Mouse (Mus musculus) liver, embryonic 15.5 days (tissue): Measurements from ENCODE around the gene Rbm3. TPM values are rescaled to one million over a fixed set of nuclear protein-coding genes. Genes with fewer than 3 reads are reported as not detected.

Experiments
- ATAC-seq: fragments of 200-750 bp; cut with Nextera tagmentation; 2 replicates; pipeline ENCODE4 v1.8.0; 2017; ENCODE audit warnings: moderate number of reproducible peaks, mild to moderate bottlenecking, moderate library complexity; ENCODE audit not compliant: insufficient read depth
- H3K27ac ChIP-seq: fragments of 300-500 bp; sonication (generic); replicated peaks from 2 replicates; pipeline ENCODE4 v1.5.1; 2015; ENCODE audit warnings: mild to moderate bottlenecking, inconsistent platforms
- H3K27me3 ChIP-seq: fragments of 300-500 bp; sonication (generic); 2 replicates; pipeline ENCODE4 v1.6.1; 2015; ENCODE audit warnings: mild to moderate bottlenecking, inconsistent platforms
- H3K36me3 ChIP-seq: fragments of 300-500 bp; sonication (generic); replicated peaks from 2 replicates; pipeline ENCODE4 v1.6.1; 2015; ENCODE audit warnings: moderate library complexity, mild to moderate bottlenecking, inconsistent platforms
- H3K4me1 ChIP-seq: fragments of 300-500 bp; sonication (generic); replicated peaks from 2 replicates; pipeline ENCODE4 v1.6.1; 2015; ENCODE audit warnings: inconsistent platforms
- H3K4me2 ChIP-seq: fragments of 300-500 bp; sonication (generic); 2 replicates; pipeline ENCODE4 v1.6.1; 2015; ENCODE audit warnings: moderate library complexity, mild to moderate bottlenecking, inconsistent platforms
- H3K4me3 ChIP-seq: fragments of 300-500 bp; sonication (generic); replicated peaks from 2 replicates; pipeline ENCODE4 v1.5.1; 2015; ENCODE audit warnings: mild to moderate bottlenecking, inconsistent platforms
- H3K9ac ChIP-seq: fragments of 300-500 bp; sonication (generic); 2 replicates; pipeline ENCODE4 v1.6.1; 2015; ENCODE audit warnings: moderate library complexity, mild to moderate bottlenecking, inconsistent platforms
- H3K9me3 ChIP-seq: fragments of 300-500 bp; sonication (generic); replicated peaks from 2 replicates; pipeline ENCODE4 v1.6.1; 2016; ENCODE audit warnings: inconsistent platforms
- WGBS: fragments of 180-500 bp; shearing (Covaris S2); methylation state at CpG from one replicate; pipeline ENCODE4 v1.1.7; 2015; ENCODE audit warnings: mixed read lengths; ENCODE audit not compliant: insufficient replicate concordance; 5-methylcytosine and 5-hydroxymethylcytosine counted together
- polyA plus RNA-seq: library from polyadenylated mRNA; unstranded; fragments of >200 nt; fragmentation: Nextera tagmentation; extraction: Ambion mirVana; gene quantifications from 2 replicates; pipeline ENCODE4 v1.2.1, GENCODE M21; 2015

Rbm3 gene
- polyA plus RNA-seq, result 228 and 253 TPM in 2 replicates

DNA sequence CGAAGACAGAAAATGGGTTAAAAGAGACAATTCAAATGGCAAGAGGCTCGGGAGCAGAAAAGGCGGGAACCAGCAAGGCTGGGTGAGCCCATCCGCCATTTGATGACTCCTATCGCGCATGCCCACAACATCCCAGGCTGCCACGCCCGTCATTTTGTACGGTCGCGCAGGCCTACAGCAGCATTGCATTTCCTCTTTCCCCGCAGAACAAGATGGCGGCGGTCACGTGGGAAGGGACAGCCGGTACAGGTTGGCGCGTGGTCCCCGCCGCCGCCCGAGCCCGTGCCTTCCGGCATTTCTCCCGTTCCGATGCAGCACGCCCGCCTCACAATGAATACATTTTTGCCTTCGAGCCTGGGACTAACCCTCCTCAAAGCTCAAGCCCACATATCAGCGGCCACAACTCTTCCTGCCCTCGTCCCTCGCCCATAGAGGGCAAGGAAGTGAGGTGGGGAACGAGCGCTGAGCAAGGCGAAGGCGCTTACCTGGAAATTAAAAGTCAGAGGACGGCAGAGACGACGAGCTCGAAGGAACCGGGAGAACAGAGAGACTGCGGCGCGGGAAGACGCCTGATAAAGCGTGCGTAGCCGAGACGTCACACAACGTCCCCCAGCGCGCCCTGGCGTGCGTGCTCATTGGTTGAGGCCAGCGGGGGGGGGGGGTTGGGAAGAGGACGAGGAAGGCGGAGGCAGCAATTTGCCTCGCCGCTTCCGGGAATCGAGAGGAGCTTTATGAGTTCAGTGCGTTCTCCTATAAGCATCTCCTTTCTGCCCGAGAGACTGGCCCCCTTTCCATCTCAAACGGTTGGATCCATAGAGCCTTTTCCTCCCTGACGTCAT, at the start of gene Rbm3:
TSS of gene Rbm3 (minus strand) at position 728 of the 839 bp plus-strand sequence.
- peaks cover 20% of the 10 kb centered on the region for H3K4me1 ChIP-seq
- peak; percentile 95 for ATAC-seq
- peaks cover 37% of the 10 kb centered on the region for H3K36me3 ChIP-seq
- H3K9ac ChIP-seq, result peak within 1 kb of the TSS; percentile 76
- peak within 1 kb of the TSS; percentile 82 for H3K4me2 ChIP-seq
- peak within 1 kb of the TSS; percentile 76 for H3K4me3 ChIP-seq
- peak within 1 kb of the TSS; percentile 95 for H3K27ac ChIP-seq
- no peaks in the 10 kb centered on the region for H3K9me3 ChIP-seq
- WGBS, result 14% methylated on average over 60 of the region's 65 CpGs
- H3K27me3 ChIP-seq, result no peaks in the 10 kb centered on the region

DNA sequence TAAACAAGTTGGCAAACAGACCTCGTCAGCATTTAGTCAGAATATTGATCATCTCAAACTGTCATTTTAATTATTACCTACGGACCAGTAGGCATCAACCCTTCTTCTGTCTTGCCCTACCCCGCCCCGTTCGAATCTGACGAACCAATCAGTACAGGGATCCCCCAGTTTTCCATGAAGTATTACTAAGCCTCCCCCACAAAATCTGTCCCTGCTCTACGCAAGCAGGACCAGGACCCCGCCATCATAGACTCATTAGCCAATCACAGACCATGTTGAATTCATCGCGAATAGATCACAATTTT, 47.7 kb upstream of the Rbm3 start, which contains the start of gene Ebp:
TSS of gene Ebp (minus strand) at position 94 of the 305 bp plus-strand sequence.
- peak; percentile 8; the same call in 1 of the 2 replicates for ATAC-seq
- peak within 1 kb of the TSS; percentile 75 for H3K9ac ChIP-seq
- H3K27ac ChIP-seq, result peak within 1 kb of the TSS; percentile 84

DNA sequence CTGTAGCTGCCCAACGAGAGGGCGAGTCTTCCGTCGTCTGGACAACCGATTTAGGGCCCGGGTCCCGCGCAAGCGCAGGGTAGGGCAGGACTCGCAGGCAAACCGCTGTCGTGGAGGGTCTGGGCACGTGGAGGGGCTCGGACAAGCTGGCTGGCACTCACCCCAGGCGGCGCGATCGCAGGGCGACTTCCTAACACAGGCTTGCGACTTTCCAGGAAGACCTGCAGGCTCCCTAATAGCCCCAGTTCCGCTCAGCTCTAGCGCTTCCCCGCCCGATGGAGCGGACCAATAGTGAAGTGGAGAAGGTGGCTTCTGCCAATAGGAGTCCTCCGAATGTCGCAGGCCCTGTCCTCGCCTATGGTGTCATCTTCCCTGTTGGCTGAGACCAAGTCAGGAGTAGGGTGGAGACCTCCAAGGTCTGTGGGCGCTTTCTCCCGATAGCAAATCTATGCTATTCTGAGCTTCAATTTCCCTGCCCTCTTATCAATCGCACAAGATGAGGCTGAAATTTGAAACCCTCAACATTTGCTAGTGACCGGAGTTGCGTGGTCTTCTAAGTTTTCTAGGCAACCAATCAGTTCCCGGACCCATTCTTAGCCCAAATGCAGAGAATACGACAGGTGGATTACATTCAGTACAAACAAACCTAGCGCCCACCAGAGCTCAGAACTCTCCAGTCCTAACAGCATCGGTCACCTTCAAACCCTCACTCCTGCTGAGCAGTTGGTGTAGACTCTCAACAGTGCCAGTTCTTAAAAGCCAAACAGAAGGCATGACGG, 47.1 kb upstream of the Rbm3 start:
- Histone ChIP-seq H3K9ac (peak overlapping the region; percentile 75), H3K4me3 (peak overlapping the region; percentile 72), H3K27me3 (no peaks in the 10 kb centered on the region), H3K9me3 (no peaks in the 10 kb centered on the region), H3K4me2 (peak overlapping the region; percentile 78), H3K4me1 (peaks cover 9% of the 10 kb centered on the region), H3K27ac (peak overlapping the region; percentile 84), H3K36me3 (peaks cover 4% of the 10 kb centered on the region; the same call in 1 of the 2 replicates)
- peak; percentile 99 for ATAC-seq
- WGBS, result 7% methylated on average over 38 of the region's 38 CpGs

More for the DNA sequence above, 47.7 kb upstream of the Rbm3 start, which contains the start of gene Ebp:
- peak within 1 kb of the TSS; percentile 78 for H3K4me2 ChIP-seq
- no peaks in the 10 kb centered on the region for H3K9me3 ChIP-seq
- WGBS, result 21% methylated on average over 10 of the region's 10 CpGs
- peak within 1 kb of the TSS; percentile 72 for H3K4me3 ChIP-seq
- no peaks in the 10 kb centered on the region for H3K27me3 ChIP-seq
- peaks cover 4% of the 10 kb centered on the region; the same call in 1 of the 2 replicates for H3K36me3 ChIP-seq
- peaks cover 9% of the 10 kb centered on the region for H3K4me1 ChIP-seq

GRCm38 (mm10) chrX:8192126-8192639, 46.5 kb upstream of the Rbm3 start:
- ATAC-seq, result no peak; the same call in 1 of the 2 replicates
- 9% methylated on average over 13 of the region's 13 CpGs for WGBS
- H3K27ac ChIP-seq, result peak overlapping the region; percentile 81

GRCm38 (mm10) chrX:8182871-8183540, 37.3 kb upstream of the Rbm3 start:
- H3K4me2 ChIP-seq, result no peak overlapping the region
- 20% methylated on average over 7 of the region's 7 CpGs for WGBS
- no peak overlapping the region for H3K9ac ChIP-seq
- H3K27ac ChIP-seq, result no peak overlapping the region
- ATAC-seq, result no peak
- no peaks in the 10 kb centered on the region for H3K27me3 ChIP-seq
- H3K4me3 ChIP-seq, result no peak overlapping the region
- peaks cover 18% of the 10 kb centered on the region for H3K36me3 ChIP-seq
- H3K4me1 ChIP-seq, result peaks cover 10% of the 10 kb centered on the region; the same call in 1 of the 2 replicates
- H3K9me3 ChIP-seq, result no peaks in the 10 kb centered on the region

More at GRCm38 (mm10) chrX:8192126-8192639, 46.5 kb upstream of the Rbm3 start:
- H3K4me2 ChIP-seq, result peak overlapping the region; percentile 78
- H3K27me3 ChIP-seq, result no peaks in the 10 kb centered on the region
- H3K4me1 ChIP-seq, result peaks cover 9% of the 10 kb centered on the region
- H3K4me3 ChIP-seq, result peak overlapping the region; percentile 72
- no peaks in the 10 kb centered on the region for H3K9me3 ChIP-seq
- peak overlapping the region; percentile 75 for H3K9ac ChIP-seq
- peaks cover 4% of the 10 kb centered on the region; the same call in 1 of the 2 replicates for H3K36me3 ChIP-seq

DNA sequence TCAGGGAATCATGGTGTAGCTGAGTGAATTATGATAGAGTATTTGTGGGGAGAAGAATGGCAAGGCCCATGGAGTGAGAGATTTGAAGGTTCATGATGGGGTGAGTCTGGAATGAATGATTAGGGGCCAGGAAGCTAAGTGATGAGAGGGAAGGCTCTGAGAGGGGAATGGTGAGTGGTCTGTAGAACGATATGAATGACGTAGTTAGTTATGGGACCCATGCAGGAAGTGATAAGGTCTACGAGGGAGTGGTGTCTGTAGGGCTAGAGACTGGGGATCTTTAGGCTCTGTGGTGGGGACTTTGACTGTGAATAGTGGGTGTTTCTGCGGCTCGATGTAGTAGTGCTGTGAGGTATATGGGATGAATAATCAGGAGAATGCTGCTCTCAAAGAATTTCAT, 34.0 kb upstream of the Rbm3 start:
- Histone ChIP-seq H3K4me3 (no peak overlapping the region), H3K9ac (no peak overlapping the region), H3K9me3 (no peaks in the 10 kb centered on the region), H3K36me3 (no peaks in the 10 kb centered on the region), H3K27me3 (no peaks in the 10 kb centered on the region), H3K4me1 (peaks cover 18% of the 10 kb centered on the region), H3K4me2 (no peak overlapping the region), H3K27ac (no peak overlapping the region)
- ATAC-seq, result no peak
- 36% methylated on average over 5 of the region's 5 CpGs for WGBS

GRCm38 (mm10) chrX:8178871-8179270, 33.2 kb upstream of the Rbm3 start:
- H3K27me3 ChIP-seq, result no peaks in the 10 kb centered on the region
- H3K4me3 ChIP-seq, result no peak overlapping the region
- H3K9ac ChIP-seq, result no peak overlapping the region
- ATAC-seq, result no peak
- H3K27ac ChIP-seq, result no peak overlapping the region
- 72% methylated on average over 2 of the region's 2 CpGs for WGBS
- no peaks in the 10 kb centered on the region for H3K9me3 ChIP-seq
- H3K4me1 ChIP-seq, result peaks cover 20% of the 10 kb centered on the region
- H3K4me2 ChIP-seq, result no peak overlapping the region
- no peaks in the 10 kb centered on the region for H3K36me3 ChIP-seq

DNA sequence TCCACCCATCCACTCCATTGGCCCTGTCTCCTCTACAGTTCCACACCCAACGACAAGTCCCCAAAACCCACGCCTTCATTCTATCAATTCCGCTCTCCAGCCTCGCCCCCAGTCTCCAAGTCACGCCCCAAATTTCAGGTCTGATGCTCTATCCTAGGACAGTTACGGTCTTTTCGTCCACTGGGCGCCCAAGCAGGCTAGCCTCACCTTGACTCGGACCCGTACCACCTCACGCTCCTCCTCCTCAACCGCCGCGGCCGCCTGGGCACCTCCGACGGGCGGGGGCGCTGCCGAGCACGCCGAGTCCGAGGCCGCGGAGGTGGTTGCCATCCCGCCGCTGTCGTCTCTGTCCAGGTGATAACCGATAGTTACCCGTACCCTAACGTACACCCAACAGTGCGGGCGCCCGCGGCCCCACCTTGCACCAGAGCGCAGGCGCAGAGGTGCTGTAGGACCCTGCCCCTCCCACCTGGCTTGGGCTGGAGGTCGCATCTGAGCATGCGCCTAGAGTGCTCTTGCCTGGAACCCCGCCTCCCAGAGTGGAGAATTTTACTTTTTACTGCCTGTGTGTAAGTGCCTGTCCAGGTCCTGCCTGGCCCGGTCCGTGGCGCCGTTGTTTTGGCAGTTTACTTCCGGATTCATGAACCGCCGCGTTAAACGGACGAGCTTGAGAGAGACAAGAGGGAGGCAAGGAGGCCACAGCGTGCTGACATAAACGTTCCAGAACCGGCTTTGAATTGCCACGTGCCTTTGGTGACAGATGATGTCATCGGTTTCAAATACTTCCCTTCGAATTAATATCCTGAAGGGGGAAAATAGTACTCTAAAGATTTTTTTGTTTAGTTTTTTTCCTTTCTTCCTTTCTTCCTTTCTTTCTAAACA, 30.1 kb upstream of the Rbm3 start, which contains the start of gene Tbc1d25:
TSS of gene Tbc1d25 (minus strand) at position 678 of the 882 bp plus-strand sequence.
- peak; percentile 95 for ATAC-seq
- H3K9ac ChIP-seq, result peak within 1 kb of the TSS; percentile 63
- peak within 1 kb of the TSS; percentile 88 for H3K27ac ChIP-seq
- H3K36me3 ChIP-seq, result 0 out of 2 replicates have a peak, but pooled peaks cover 8% of the 10 kb centered on the region
- peak within 1 kb of the TSS; percentile 72 for H3K4me2 ChIP-seq
- peaks cover 20% of the 10 kb centered on the region for H3K4me1 ChIP-seq
- H3K4me3 ChIP-seq, result peak within 1 kb of the TSS; percentile 68
- H3K27me3 ChIP-seq, result no peaks in the 10 kb centered on the region
- no peaks in the 10 kb centered on the region for H3K9me3 ChIP-seq
- 14% methylated on average over 56 of the region's 56 CpGs for WGBS

DNA sequence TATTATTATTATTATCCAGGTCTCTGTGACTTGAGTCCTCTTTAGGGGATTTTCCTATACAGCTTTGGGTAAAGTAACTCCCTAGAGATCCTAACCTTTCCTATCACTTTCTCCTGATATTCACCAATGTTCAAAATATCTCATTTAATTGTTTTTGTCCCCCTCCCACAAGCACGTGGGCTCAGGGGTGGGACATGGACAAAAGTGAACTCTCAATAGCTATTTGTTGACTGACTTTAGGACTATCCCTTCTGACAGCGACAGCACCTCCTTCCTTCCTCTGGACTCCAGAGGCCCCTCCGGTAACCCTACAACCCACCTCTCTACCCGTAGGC, 29.5 kb upstream of the Rbm3 start:
- peak overlapping the region; percentile 68 for H3K4me3 ChIP-seq
- H3K9ac ChIP-seq, result peak overlapping the region; percentile 63
- H3K9me3 ChIP-seq, result no peaks in the 10 kb centered on the region
- H3K36me3 ChIP-seq, result 0 out of 2 replicates have a peak, but pooled peaks cover 8% of the 10 kb centered on the region
- H3K27me3 ChIP-seq, result no peaks in the 10 kb centered on the region
- H3K27ac ChIP-seq, result peak overlapping the region; percentile 88
- WGBS, result 11% methylated on average over 4 of the region's 4 CpGs
- H3K4me2 ChIP-seq, result peak overlapping the region; percentile 72
- ATAC-seq, result no peak
- peaks cover 19% of the 10 kb centered on the region for H3K4me1 ChIP-seq
